Mouse (Mus musculus): Measurements from ENCODE around the gene Cass4. TPM values are rescaled to one million over a fixed set of nuclear protein-coding genes. Genes with fewer than 3 reads are reported as not detected.

The Cass4 gene
- polyA plus RNA-seq, 1 experiment from 2014 or later: 0.36 TPM

GRCm38 (mm10) chr2:172466427-172467132 is 73.0 kb downstream of the Cass4 start:
- Histone ChIP-seq H3K9ac (no peak overlapping the region), H3K4me1 (replicated peaks) (no peaks in the 10 kb centered on the region), H3K27me3 (replicated peaks) (no peaks in the 10 kb centered on the region), H3K4me2 (no peak overlapping the region), H3K4me3 (no peak overlapping the region), H3K36me3 (peaks cover 82% of the 10 kb centered on the region), H3K27ac (ENCODE audit: poor library complexity, severe bottlenecking) (no peak overlapping the region), H3K9me3 (replicated peaks) (no peaks in the 10 kb centered on the region)
- 91% methylated on average over 11 of the region's 11 CpGs for WGBS
- no peak for ATAC-seq (ENCODE audit: insufficient number of reproducible peaks, low FRiP score)

- Histone ChIP-seq H3K27me3 (replicated peaks) (no peaks in the 10 kb centered on the region), H3K4me3 (no peak overlapping the region), H3K4me1 (replicated peaks) (no peaks in the 10 kb centered on the region), H3K4me2 (no peak overlapping the region), H3K9me3 (replicated peaks) (no peaks in the 10 kb centered on the region), H3K9ac (no peak overlapping the region), H3K27ac (ENCODE audit: poor library complexity, severe bottlenecking) (no peak overlapping the region), H3K36me3 (peaks cover 79% of the 10 kb centered on the region)
- 88% methylated on average over 5 of the region's 5 CpGs for WGBS
- no peak for ATAC-seq (ENCODE audit: insufficient number of reproducible peaks, low FRiP score)
Observed at GRCm38 (mm10) chr2:172467206-172467605, 73.6 kb downstream of the Cass4 start.

GRCm38 (mm10) chr2:172468346-172468819 is 74.8 kb downstream of the Cass4 start:
- ATAC-seq (ENCODE audit: insufficient number of reproducible peaks, low FRiP score): no peak
- Histone ChIP-seq H3K4me2 (no peak overlapping the region), H3K9me3 (replicated peaks) (no peaks in the 10 kb centered on the region), H3K27ac (ENCODE audit: poor library complexity, severe bottlenecking) (no peak overlapping the region), H3K36me3 (peaks cover 68% of the 10 kb centered on the region), H3K9ac (no peak overlapping the region), H3K4me1 (replicated peaks) (peaks cover 4% of the 10 kb centered on the region; the same call in 1 of the 2 replicates), H3K27me3 (replicated peaks) (no peaks in the 10 kb centered on the region), H3K4me3 (no peak overlapping the region)
- WGBS: 87% methylated on average over 11 of the region's 11 CpGs

- Histone ChIP-seq H3K36me3 (peaks cover 32% of the 10 kb centered on the region), H3K27ac (ENCODE audit: poor library complexity, severe bottlenecking) (no peak within 1 kb of the TSS)
Observed at GRCm38 (mm10) chr2:172472318-172472717, 78.7 kb downstream of the Cass4 start, which contains the start of gene Fam209. TSS of gene Fam209 (plus strand) at chr2:172472520.

GRCm38 (mm10) chr2:172473591-172473990 is 80.0 kb downstream of the Cass4 start:
- Histone ChIP-seq H3K27me3 (replicated peaks) (no peaks in the 10 kb centered on the region), H3K9ac (no peak overlapping the region), H3K4me2 (no peak overlapping the region), H3K36me3 (peaks cover 19% of the 10 kb centered on the region), H3K9me3 (replicated peaks) (no peaks in the 10 kb centered on the region), H3K4me1 (replicated peaks) (peaks cover 13% of the 10 kb centered on the region), H3K27ac (ENCODE audit: poor library complexity, severe bottlenecking) (no peak overlapping the region), H3K4me3 (no peak overlapping the region)
- WGBS: 67% methylated on average over 8 of the region's 8 CpGs
- ATAC-seq (ENCODE audit: insufficient number of reproducible peaks, low FRiP score): no peak

More at GRCm38 (mm10) chr2:172472318-172472717, 78.7 kb downstream of the Cass4 start, which contains the start of gene Fam209:
- no peak within 1 kb of the TSS for H3K4me2 ChIP-seq
- no peak for ATAC-seq (ENCODE audit: insufficient number of reproducible peaks, low FRiP score)
- H3K9ac ChIP-seq: no peak within 1 kb of the TSS
- no peak within 1 kb of the TSS for H3K4me3 ChIP-seq
- no peaks in the 10 kb centered on the region for H3K27me3 ChIP-seq (replicated peaks)
- no peaks in the 10 kb centered on the region for H3K9me3 ChIP-seq (replicated peaks)
- peaks cover 13% of the 10 kb centered on the region for H3K4me1 ChIP-seq (replicated peaks)
- 85% methylated on average over 11 of the region's 11 CpGs for WGBS

GRCm38 (mm10) chr2:172474970-172475369 is 81.4 kb downstream of the Cass4 start:
- Histone ChIP-seq H3K27me3 (replicated peaks) (no peaks in the 10 kb centered on the region), H3K27ac (ENCODE audit: poor library complexity, severe bottlenecking) (no peak overlapping the region), H3K4me1 (replicated peaks) (peaks cover 13% of the 10 kb centered on the region), H3K9ac (no peak overlapping the region), H3K4me2 (no peak overlapping the region), H3K4me3 (no peak overlapping the region), H3K9me3 (replicated peaks) (no peaks in the 10 kb centered on the region), H3K36me3 (peaks cover 6% of the 10 kb centered on the region)
- WGBS: 35% methylated on average over 6 of the region's 6 CpGs
- no peak for ATAC-seq (ENCODE audit: insufficient number of reproducible peaks, low FRiP score)

- Histone ChIP-seq H3K27ac (ENCODE audit: poor library complexity, severe bottlenecking) (peak overlapping the region; percentile 53; the same call in 1 of the 2 replicates), H3K27me3 (replicated peaks) (no peaks in the 10 kb centered on the region), H3K4me1 (replicated peaks) (peaks cover 13% of the 10 kb centered on the region), H3K36me3 (no peaks in the 10 kb centered on the region), H3K9me3 (replicated peaks) (no peaks in the 10 kb centered on the region), H3K4me3 (0 out of 2 replicates have a peak overlapping the region, but pooled peaks have one; percentile 8), H3K4me2 (peak overlapping the region; percentile 61), H3K9ac (no peak overlapping the region)
- ATAC-seq (ENCODE audit: insufficient number of reproducible peaks, low FRiP score): peak; percentile 41; the same call in 1 of the 2 replicates
- WGBS: 13% methylated on average over 10 of the region's 10 CpGs
Observed at GRCm38 (mm10) chr2:172476707-172477260, 83.2 kb downstream of the Cass4 start.

GRCm38 (mm10) chr2:172477350-172477749 is 83.8 kb downstream of the Cass4 start:
- no peak for ATAC-seq (ENCODE audit: insufficient number of reproducible peaks, low FRiP score)
- H3K4me2 ChIP-seq: peak overlapping the region; percentile 61
- peak overlapping the region; percentile 37; the same call in 1 of the 2 replicates for H3K9ac ChIP-seq
- peak overlapping the region; percentile 37 for H3K4me3 ChIP-seq
- peak overlapping the region; percentile 53 for H3K27ac ChIP-seq (ENCODE audit: poor library complexity, severe bottlenecking)
- no peaks in the 10 kb centered on the region for H3K36me3 ChIP-seq
- no peaks in the 10 kb centered on the region for H3K9me3 ChIP-seq (replicated peaks)
- H3K27me3 ChIP-seq (replicated peaks): no peaks in the 10 kb centered on the region
- H3K4me1 ChIP-seq (replicated peaks): peaks cover 13% of the 10 kb centered on the region
- WGBS: 26% methylated on average over 3 of the region's 3 CpGs

GRCm38 (mm10) chr2:172477860-172478259 is 84.3 kb downstream of the Cass4 start:
- no peak overlapping the region for H3K27ac ChIP-seq (ENCODE audit: poor library complexity, severe bottlenecking)
- peak overlapping the region; percentile 61 for H3K4me2 ChIP-seq
- H3K27me3 ChIP-seq (replicated peaks): no peaks in the 10 kb centered on the region
- H3K36me3 ChIP-seq: no peaks in the 10 kb centered on the region
- H3K9ac ChIP-seq: peak overlapping the region; percentile 37; the same call in 1 of the 2 replicates
- WGBS: 4% methylated on average over 2 of the region's 2 CpGs
- peaks cover 13% of the 10 kb centered on the region for H3K4me1 ChIP-seq (replicated peaks)
- no peak for ATAC-seq (ENCODE audit: insufficient number of reproducible peaks, low FRiP score)
- H3K9me3 ChIP-seq (replicated peaks): no peaks in the 10 kb centered on the region
- H3K4me3 ChIP-seq: peak overlapping the region; percentile 37

GRCm38 (mm10) chr2:172480296-172480695 is 86.7 kb downstream of the Cass4 start:
- H3K4me2 ChIP-seq: no peak overlapping the region
- no peak overlapping the region for H3K4me3 ChIP-seq
- no peak overlapping the region for H3K27ac ChIP-seq (ENCODE audit: poor library complexity, severe bottlenecking)
- H3K4me1 ChIP-seq (replicated peaks): peaks cover 8% of the 10 kb centered on the region
- no peak for ATAC-seq (ENCODE audit: insufficient number of reproducible peaks, low FRiP score)
- 53% methylated on average over 7 of the region's 7 CpGs for WGBS
- H3K9ac ChIP-seq: no peak overlapping the region
- no peaks in the 10 kb centered on the region for H3K36me3 ChIP-seq
- H3K9me3 ChIP-seq (replicated peaks): no peaks in the 10 kb centered on the region
- no peaks in the 10 kb centered on the region for H3K27me3 ChIP-seq (replicated peaks)

GRCm38 (mm10) chr2:172481654-172482385 is 88.2 kb downstream of the Cass4 start:
- Histone ChIP-seq H3K4me3 (no peak overlapping the region), H3K9ac (no peak overlapping the region), H3K4me1 (replicated peaks) (peaks cover 4% of the 10 kb centered on the region), H3K36me3 (no peaks in the 10 kb centered on the region), H3K9me3 (replicated peaks) (no peaks in the 10 kb centered on the region), H3K27me3 (replicated peaks) (no peaks in the 10 kb centered on the region), H3K27ac (ENCODE audit: poor library complexity, severe bottlenecking) (no peak overlapping the region), H3K4me2 (no peak overlapping the region)
- WGBS: 78% methylated on average over 16 of the region's 16 CpGs
- ATAC-seq (ENCODE audit: insufficient number of reproducible peaks, low FRiP score): no peak
